Mouse (Mus musculus) monocyte, adult 2 months (primary cell): ENCODE data around the gene Glis3.

Source experiments
- DNase-seq, 2 experiments: peaks; one replicate each; pipeline ENCODE4 v3.0.0; 2022; ENCODE audit warnings: low spot score in 2 of 2, low read depth in 1 of 2

Glis3 gene

GRCm38 (mm10) chr19:28656882-28657281, 23.0 kb downstream of the Glis3 start:
- DNase-seq = no peak

- DNase-seq = no peak
These were observed 24.7 kb downstream of the Glis3 start for GRCm38 (mm10) chr19:28655166-28655565.

GRCm38 (mm10) chr19:28650836-28651235, 29.0 kb downstream of the Glis3 start:
- no peak for DNase-seq

- no peak for DNase-seq
These were observed 30.4 kb downstream of the Glis3 start for GRCm38 (mm10) chr19:28649489-28649888.

GRCm38 (mm10) chr19:28648881-28649280, 31.0 kb downstream of the Glis3 start:
- DNase-seq = no peak

- DNase-seq = no peak
These were observed 32.5 kb downstream of the Glis3 start for GRCm38 (mm10) chr19:28647424-28647823.

GRCm38 (mm10) chr19:28646286-28646685, 33.6 kb downstream of the Glis3 start:
- no peak for DNase-seq

- no peak for DNase-seq
These were observed 39.0 kb downstream of the Glis3 start for GRCm38 (mm10) chr19:28640861-28641381.

- no peak for DNase-seq
These were observed 43.8 kb downstream of the Glis3 start for GRCm38 (mm10) chr19:28635991-28636553.

GRCm38 (mm10) chr19:28634986-28635385, 44.9 kb downstream of the Glis3 start:
- DNase-seq = no peak

- DNase-seq = no peak
These were observed 51.5 kb downstream of the Glis3 start for GRCm38 (mm10) chr19:28628416-28628815.

GRCm38 (mm10) chr19:28626189-28626588, 53.7 kb downstream of the Glis3 start:
- DNase-seq = no peak

- DNase-seq = no peak
These were observed 55.3 kb downstream of the Glis3 start for GRCm38 (mm10) chr19:28624571-28624970.

- DNase-seq = no peak
These were observed 56.2 kb downstream of the Glis3 start for GRCm38 (mm10) chr19:28623726-28624125.

- no peak for DNase-seq
These were observed 58.0 kb downstream of the Glis3 start for GRCm38 (mm10) chr19:28621608-28622505.

GRCm38 (mm10) chr19:28617736-28618135, 62.1 kb downstream of the Glis3 start:
- no peak for DNase-seq

GRCm38 (mm10) chr19:28617191-28617590, 62.7 kb downstream of the Glis3 start:
- no peak for DNase-seq

GRCm38 (mm10) chr19:28616487-28616886, 63.4 kb downstream of the Glis3 start:
- no peak for DNase-seq

- DNase-seq = no peak
These were observed 67.6 kb downstream of the Glis3 start for GRCm38 (mm10) chr19:28612249-28612648.

- no peak for DNase-seq
These were observed 71.1 kb downstream of the Glis3 start for GRCm38 (mm10) chr19:28608747-28609146.

- DNase-seq = no peak
These were observed 71.6 kb downstream of the Glis3 start for GRCm38 (mm10) chr19:28608277-28608676.

GRCm38 (mm10) chr19:28600866-28601265, 79.0 kb downstream of the Glis3 start:
- no peak for DNase-seq
